Mouse (Mus musculus) cerebellum, adult (tissue): ENCODE measurements around the gene Gdpd4.

Source experiments
- ATAC-seq: cut with Nextera tagmentation; 2 replicates; pipeline ENCODE4 v1.9.2; 2017; ENCODE audit warnings: mild to moderate bottlenecking, moderate library complexity, mixed read lengths; ENCODE audit not compliant: insufficient number of reproducible peaks, low FRiP score, low TSS enrichment

Gdpd4 gene

GRCm38 (mm10) chr7:98084541-98085293 is 165.0 kb downstream of the Gdpd4 start:
- no peak for ATAC-seq

GRCm38 (mm10) chr7:98085314-98085713 is 165.6 kb downstream of the Gdpd4 start:
- ATAC-seq: no peak

DNA sequence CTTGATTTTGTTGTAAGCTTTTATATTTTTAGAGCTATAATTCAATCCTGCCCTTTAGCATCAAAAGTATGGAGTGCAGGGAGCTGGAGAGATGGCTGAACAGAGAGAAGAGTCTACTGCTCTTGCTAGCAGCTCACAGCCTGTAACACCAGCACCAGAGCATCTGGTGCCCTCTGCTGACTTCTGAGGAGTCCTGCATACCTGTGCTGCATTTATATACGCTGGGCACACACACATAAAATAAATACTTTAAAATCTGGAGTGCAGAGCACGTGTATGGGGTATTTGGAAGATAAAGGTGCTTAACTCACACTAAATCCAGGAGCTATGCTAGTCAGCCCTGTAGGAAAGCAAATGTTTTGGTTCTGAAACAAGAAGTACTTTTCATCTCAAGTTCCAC is 166.6 kb downstream of the Gdpd4 start:
- no peak for ATAC-seq

DNA sequence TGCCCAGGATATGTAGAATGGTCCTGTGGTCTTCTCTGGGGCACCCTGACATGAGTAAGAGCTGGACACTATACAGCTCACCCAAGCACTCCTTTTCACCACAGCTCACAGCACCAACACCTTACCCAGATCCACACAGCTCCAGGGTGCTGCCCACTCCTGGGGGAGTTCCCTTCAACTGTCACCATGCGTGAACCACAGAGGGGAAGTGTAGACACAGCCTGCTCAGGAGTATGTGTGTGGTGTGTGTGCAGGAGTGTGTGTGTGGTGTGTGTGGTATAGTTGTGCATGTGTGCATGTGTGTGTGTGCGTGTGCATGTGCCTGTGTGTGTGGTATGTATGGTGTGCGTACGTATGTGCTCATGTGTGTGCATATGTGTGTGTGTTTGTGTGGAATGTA is 176.1 kb downstream of the Gdpd4 start:
- ATAC-seq: no peak

DNA sequence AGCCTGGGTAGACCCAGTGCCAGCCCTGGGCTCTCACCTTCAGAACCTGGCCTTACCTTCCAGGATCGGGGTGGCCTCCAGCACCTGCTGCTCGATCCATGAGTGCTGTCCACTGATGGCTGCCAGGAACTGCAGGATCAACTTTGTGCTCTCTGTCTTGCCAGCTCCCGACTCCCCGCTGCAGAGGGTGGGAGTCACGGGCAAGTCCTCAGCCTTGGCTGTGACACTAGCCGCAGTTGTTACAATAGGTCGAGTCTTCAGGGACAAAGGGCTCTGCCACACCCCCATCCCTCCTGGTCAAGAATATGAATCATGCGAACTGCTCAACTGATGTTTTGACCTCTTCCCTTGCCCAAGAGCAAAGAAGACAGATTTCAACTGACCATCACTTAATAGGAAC is 177.8 kb downstream of the Gdpd4 start:
- ATAC-seq: no peak
